Mouse (Mus musculus) spleen, postnatal 14 days (tissue): ENCODE results near the gene Cdc26.

Experiments
- DNase-seq, 2 experiments: peaks; one replicate each; pipeline ENCODE4 v3.0.0; 2021 to 2022; ENCODE audit warnings: low spot score in 2 of 2

Gene Cdc26

DNA sequence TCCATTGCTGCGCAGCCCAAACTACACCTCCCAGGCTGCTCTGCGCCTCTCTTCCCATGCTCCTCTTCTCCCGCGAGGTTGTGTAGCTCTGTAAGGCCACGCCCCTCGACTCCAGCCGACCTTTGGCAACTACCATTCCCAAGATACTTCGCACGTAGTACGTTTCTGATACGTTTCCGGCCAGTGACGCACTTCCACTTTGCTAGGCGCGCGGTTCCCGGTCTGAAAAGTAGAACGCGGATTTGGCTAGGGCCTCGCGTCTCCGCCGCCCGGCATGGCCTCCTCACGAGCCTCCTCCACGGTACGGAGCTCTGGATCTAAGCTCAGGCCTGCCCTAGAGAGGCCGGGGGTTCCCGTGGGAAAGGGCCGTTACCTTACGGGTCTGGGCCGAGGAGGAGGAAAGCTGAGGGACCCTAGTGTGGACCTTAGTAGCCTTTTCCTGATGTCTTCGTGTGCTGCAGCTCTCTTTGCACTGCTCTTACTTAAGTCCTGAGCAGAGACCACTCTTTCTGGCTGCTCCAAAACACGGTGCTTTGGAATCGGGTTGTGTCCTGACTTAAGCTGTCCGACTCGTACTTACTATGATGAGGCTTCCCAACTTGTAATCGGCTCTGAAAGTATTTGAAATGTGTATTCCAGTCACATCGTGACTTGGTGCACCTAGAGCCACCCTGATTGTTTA, at the start of gene Cdc26, which contains the start of gene Prpf4:
TSS of gene Cdc26 (minus strand) at position 42 of the 682 bp plus-strand sequence.
TSS of gene Prpf4 (plus strand) at position 197 of the 682 bp plus-strand sequence.
- peak; percentile 91 to 93 for DNase-seq

DNA sequence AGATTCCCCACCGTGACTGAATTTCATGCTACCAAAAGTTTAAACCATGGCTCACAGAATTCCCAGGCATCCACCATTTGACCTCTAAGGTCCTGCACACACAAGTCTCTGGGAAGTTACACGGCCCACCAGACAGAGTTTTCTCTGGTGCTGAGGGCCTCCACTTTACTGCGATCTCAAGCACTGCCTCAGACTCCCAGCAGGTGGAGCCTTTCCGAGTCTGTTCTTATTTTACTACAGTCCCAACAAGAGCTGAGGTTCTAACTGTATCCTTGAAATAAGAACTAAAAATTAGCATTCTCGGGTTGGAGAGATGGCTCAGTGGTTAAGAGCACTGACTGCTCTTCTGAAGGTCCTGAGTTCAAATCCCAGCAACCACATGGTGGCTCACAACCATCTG, 46.6 kb upstream of the Cdc26 start:
- peak in 1 of 2 experiments; percentile 31 for DNase-seq

DNA sequence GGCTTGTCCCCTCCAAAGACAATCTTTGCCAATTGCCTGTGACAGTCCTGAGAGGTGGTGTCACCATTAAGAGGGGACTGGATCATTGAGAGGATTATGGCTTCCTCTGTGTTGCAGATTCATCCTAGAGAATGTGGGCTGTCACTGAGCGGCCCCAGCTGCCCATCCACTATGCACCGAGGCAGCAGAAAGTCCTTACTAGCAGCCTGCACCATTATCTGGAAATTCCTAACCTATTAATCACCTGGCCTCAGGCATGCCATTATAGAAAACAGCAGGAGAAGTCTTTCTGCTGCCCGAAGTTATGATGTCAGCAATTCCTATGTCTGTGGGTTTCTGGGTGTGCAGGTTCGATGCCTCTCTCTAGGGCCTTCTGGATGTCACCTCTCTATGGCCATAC, 32.5 kb upstream of the Cdc26 start:
- DNase-seq = no peak

DNA sequence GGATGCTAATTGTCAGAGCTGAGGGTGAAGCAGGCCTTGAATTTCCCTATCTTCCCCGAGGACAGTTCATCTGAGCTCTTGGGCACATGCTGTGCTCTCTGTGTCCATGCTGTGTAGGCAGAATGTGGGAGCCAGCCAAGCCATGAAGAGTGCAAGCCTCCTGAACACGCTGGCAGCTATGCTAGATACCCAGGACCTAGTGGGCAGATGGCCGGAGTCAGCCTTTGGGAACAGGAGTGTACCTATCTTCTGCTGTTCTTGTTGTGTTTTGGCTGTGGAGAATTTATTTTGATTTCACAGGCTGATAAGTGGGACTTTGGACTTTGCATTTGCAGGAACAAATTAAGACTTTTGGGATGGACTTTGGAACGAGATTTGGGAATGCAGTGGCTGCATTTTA, 32.1 kb upstream of the Cdc26 start:
- DNase-seq = no peak

DNA sequence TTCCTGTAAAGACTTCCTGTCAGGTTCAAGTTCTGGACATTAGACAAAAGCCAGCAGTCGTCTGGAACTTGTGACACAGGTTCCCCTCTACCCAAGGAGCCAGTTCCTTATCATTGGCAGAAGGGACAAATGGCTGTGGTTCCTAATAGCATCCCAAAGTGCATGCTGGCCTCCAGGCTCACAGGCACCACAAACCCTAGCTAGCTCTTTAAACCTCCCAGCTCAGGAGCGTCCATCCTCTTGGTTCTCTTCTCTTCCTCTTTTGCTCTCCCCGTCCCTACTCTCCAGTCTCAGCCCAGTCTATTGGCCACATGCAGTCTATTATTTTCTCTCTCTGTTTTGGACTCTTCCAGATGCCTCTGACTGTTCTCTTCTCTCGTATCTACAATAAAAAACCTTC, 31.4 kb upstream of the Cdc26 start:
- DNase-seq = no peak

DNA sequence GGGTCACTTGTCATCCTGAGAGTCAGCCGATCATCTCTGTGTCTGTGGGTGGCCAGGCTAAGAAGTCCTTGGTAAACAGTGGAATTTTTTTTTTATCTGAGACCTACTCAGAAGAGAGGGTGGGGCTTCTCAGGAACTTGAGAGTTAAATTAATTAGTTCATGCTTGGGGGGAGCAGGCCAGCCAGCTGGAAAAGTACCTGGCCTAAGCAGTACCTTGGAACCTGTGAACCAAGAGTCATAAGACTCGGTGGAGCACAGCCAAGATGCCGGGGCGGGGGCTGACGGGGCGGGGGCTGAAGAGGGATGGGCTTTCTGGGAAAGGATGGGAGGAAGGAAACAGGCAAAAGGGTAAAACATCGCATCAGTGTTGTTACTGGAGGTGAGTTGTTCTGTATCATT, 29.4 kb upstream of the Cdc26 start:
- DNase-seq = no peak

DNA sequence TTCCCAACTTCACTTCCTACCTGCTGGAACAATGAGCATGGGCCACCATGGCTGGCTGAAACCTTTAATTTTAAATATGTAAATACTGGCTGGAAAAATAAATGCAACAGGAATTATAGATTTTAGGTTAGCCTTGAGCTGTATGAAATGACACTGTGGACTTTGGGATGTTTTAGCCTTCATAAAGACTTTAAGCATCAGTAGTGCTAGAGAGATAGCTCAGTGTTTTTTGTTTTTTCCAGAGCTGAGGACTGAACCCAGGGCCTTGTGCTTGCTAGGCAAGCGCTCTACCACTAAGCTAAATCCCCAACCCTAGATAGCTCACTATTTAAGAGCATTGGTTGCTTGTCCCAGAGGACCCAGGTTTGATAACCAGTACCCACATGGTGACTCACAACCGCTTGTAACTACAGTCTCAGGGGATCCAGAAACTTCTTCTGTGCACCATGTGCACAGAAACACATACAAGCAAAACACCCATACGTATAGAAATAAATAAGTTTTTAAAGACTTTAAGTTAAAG, 28.9 kb upstream of the Cdc26 start:
- no peak for DNase-seq

DNA sequence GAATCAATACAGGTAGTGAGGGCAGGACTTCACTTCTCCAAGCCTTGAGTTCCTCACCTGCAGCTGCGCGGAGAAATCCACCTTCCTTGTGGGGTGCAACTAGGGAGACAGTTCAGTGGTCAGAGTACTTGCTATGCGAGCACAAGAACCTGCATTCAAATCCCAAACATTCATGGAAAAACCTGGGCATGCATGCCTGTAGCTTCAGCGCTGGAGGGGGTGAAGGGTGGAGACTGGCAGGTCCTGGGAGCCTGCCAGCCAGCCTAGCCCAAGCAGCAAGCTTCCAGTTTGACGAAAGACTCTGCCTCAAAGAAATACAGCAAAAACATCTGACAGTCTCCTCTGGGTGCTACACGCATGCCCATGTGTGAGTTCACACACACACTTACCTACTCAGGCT, 26.6 kb upstream of the Cdc26 start, which contains the start of gene Rnf183:
TSS of gene Rnf183 (minus strand) at position 172 of the 400 bp plus-strand sequence.
- DNase-seq = no peak

DNA sequence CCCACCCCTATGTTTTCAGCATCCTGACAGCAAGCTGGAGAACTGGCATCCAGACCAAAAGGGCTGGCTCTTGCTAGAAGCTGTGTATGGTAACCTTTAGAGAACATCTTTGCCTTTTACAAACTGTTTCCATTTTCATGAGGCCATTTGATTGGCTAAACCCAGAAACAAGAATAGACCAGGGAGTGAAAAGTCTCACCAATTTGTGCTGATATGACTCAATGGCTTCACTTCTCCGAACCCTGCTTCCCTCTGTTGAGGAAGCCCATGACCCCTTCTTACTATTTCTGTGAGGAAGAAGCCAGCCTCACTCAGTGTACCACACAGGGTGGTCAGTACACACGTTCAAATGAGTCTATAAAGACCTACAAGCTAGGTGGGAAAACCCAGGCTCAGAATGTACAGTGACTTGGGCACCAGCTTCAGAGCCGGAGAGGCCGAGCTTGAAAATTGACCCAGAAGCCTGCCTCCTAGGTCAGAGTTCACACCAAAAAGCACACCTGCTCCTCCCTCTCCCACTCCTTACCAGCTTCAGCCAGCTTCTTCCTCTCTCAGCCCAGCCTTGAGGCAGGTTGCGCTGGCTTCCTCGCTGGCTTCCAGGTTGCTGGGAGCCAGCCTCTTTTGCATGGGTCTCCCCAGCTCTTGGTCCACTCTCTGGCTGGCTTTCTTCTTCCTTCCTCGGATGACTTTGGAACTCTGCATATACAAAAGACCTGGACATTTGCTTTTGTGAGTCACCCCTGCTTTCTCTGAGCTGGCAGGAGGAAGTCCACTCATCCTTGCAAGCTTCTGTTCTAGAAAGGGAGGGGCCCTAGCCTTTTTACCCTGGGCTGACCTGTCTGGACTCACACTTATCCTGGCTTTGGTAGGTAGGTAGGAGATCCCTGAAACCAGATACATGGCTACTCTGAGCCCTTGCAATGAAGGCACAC, 25.8 kb upstream of the Cdc26 start:
- no peak for DNase-seq

DNA sequence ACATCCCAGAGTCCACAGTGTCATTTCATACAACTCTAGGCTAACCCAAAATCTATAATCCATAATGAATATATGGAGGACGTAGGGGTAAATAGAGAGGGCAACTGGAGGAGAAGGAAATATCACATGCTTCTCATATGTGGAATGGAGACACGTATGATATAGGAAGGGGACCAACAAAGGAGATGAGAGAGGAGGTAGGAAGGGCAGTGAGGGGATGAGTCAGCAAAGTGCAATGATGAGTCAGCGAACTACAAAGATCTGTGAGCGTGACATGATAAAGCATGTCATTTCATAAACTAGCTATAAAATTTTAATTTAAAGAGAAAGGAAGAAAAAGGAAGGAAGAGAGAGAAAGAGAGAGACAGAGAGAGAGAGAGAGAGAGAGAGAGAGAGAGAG, 23.1 kb upstream of the Cdc26 start:
- no peak for DNase-seq

DNA sequence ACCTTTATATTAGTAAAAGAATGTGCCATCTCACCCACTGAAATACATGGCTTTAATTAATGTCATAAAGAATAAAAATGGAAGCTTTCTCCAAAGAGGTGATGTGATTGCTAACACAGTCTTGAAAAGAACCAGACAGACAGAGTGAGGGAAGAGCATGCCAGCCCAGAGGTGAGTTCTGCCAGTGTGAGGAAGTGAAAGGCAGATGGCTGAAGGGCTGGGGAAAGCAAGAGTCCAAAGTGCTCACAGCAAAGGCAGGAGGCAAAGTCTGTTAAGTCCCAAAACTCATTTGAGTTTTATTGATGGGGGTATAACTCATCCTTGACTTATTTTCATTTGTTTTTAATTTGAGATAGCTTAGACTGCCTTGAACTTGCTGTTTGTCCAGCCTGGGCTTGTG, 22.2 kb upstream of the Cdc26 start:
- DNase-seq = no peak

DNA sequence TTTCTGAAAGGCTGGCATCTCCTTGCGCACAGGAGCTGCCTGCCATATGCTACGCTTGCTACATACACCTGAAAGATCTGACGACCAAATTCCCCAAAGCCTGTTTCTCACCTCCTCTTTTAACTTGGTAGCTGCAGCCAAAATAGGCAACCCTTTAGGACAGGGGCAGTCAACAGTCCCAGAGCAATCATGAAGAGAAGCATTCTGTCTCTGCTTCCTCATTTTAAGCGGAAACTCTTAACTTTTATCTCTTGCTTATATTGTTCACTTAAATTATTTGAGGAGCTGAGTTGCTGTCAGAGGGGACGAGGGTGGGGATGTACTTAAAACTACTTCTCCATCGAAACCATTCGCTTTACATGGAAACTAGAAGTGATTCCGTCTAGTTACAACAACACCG, 21.2 kb upstream of the Cdc26 start:
- no peak for DNase-seq

DNA sequence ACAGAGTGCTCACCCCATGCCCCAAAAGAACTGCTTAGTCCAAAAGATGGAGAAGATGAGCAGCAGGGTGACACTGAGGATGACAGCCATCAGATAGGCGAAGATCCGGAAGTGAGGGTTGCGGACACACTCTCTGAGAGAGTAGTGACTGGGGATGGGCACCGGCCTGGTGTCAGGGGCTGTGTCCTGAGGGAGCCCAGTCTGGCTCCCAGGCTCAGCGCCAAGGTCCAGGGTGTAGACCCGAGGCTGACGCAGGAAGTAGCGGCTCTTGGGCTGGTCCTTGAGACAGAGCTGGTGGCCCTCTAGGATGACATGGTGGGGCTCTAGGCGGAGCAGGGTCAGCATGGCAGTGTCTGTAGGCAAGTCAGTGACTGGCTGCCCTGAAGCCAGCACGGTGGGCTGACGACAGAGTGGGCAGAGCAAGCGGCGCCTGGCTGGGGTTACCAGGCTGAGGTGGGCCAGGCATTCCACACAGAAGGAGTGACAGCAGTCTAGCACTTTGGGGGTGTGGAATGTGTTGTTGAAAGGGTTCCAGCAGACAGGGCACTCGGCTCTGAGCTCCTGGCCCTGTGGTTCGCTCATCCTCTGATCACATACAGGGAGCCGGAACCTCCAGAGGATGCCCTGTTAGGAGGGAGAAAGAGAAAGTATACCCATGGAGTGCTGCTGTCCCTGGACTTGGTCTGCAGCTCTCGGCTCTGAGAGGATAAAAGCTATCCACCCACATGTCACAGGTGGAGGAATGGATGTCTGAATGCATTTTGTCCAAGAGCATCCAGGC, 19.7 kb upstream of the Cdc26 start:
- no peak for DNase-seq

DNA sequence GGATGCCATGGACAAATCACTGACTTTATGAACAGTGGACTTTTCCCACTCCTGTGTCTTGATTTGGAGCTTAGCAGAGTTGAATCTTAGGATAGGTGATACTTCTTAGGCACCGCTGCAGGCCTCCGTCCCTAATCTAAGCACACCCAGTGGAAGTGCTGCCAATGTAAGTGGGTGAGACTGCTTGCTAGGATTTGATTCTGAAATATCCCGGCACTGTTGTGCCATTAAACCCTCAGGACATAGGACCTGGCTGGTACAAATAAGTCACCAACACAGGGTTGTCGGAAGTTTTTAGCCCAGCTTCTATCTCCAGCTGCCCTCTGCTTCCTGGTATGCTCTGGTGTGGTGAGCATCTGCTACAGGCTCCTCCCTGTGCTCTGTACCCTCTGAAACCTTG, 17.4 kb upstream of the Cdc26 start:
- no peak for DNase-seq

DNA sequence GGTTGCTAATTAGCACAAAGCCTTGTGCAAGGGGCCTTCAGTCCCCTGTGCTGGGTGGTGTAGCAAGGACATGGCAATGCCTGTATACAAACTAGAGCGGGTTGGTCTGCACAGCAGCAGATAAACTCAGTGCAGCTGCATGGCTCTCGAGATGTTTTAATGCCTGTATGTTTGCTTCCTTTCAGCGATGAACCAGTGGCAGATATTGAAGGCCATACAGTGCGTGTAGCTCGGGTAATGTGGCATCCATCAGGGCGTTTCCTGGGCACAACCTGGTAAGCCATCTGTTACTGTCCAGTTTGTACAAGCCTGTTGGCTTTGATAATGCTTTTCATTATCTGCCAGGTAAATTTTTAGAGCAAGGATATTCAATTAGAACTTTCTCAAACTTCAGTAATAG, 10.6 kb upstream of the Cdc26 start:
- DNase-seq = no peak

DNA sequence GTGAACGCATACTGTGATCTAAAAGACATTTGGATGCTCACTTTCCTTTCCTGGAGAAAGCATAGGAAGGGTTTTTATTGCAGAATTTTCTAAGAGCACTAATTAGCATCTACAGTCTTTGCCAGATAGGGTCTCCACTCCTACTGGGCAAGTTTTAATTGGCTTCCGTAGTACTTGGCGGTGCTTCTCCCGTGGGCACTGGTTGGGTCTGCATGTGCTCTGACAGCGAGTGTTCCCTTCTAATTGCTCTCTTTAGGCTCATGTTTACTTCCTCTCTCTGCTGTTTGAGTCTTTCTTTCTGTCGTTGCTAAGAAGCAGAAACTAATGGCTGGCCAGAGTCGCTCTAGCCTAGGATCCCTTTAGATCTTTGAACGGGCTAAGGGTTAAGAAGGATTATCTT, 10.0 kb upstream of the Cdc26 start:
- DNase-seq = no peak

DNA sequence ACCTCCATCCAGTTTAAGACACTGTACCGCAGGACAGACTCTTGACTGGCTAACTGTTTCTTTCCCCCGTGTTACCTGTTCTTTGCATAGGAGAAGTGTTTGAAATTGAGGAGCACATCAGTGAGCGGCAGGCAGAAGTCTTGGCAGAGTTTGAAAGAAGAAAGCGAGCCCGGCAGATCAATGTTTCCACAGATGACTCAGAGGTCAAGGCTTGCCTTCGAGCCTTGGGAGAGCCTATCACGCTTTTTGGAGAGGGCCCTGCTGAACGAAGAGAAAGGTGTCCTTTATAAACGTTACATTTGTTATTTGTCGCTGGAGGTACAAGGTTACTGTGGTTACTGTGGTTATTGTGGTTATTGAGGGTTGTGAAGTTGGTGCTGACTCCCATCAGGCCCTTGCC, 3.2 kb upstream of the Cdc26 start:
- DNase-seq = no peak

DNA sequence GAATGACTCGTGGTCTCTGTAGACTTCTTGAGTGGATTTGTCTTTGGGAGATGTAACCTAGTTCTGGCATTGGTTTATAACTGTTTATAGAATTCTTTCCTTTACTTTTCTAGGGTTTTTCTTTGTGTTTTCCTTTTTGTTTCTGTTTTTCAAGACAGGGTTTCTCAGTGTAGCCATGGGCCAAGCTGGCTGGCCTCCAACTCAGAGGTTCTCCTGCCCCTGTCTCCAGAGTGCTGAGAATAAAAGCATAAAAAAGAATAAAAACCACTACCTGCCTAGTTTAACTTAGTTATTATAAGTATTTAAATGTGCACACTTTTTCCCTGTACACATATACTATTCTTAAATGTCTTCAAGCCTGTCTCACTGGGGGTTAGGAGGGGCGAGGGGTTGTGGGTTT, 1.9 kb upstream of the Cdc26 start:
- no peak for DNase-seq

DNA sequence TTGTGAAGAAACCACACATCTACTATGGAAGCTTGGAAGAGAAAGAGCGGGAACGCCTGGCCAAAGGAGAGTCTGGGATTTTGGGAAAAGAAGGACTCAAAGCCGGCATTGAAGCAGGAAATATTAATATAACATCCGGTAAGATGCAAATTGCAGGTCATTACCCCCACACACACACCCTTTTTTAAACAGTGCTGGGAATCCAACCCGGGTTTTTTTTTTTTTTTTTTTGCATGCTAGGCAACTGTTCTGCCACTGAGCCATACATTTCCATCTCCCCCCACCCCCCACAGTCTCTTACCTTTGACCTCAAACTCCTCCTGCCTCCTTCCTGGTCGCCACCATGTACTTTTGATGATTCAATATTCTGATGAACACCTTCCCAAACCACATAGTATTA, 1.2 kb upstream of the Cdc26 start:
- no peak for DNase-seq

DNA sequence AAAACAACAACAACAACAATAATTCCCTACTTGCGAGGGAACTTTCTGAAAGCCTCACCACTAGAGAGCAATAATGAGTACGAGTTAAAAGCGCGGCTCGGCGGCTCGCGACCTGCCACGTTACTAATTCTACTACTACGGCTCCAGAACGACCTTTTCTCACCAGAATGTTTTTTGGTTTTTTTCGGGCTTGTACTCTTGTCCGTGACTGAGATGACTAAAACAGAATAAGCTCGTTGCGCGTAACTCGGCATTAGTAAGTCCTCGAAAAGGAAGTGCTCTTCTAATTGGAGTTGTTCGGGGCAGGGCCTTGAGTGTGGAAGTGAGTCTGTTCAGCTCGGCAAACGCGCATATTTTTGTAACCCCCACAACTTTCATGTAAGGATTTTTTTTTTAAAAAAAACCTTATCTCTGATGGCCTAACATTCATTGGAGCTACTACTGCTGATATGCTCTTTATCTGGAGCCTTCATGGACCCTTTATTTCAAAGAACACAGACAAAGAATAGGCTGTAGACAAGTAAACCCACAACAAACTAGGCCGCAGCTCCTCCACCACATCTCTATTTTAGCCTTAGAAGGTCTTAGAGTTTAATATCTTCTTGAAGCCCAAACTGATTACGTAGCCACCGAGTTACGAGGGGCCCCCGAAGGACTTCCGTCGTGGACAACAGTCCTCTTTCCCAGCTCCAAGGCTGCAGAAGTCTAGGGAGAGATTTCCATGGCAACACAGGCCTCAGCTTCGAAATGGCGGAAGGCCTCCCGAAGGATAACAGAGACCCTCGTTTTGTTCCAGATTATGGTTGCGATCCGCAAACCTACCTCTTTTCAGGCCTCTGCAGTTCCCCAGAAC, 486 bp downstream of the Cdc26 start:
- peak; percentile 25 to 44 for DNase-seq

DNA sequence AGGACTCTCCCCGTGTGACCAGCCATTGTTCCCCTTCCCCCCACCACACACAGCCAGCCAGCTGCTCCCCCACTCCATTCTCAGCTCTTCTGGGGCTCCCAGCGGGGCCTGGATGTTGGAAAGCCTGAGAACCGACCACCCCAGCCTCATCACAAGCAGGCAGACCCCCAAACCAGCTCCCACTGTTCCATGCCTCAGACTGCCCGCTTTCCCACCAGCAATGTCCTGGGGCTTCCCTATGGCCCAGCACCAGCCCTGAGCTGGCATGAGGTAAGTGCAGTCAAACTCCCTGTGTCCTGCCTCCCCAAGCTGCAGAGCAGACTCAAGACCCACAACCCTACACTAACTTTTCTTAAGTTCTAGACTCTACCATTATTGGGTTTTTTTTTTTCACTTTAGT, 2.3 kb downstream of the Cdc26 start:
- DNase-seq = no peak
